Mouse (Mus musculus): ENCODE data around the gene Cdk15.

The Cdk15 gene

DNA sequence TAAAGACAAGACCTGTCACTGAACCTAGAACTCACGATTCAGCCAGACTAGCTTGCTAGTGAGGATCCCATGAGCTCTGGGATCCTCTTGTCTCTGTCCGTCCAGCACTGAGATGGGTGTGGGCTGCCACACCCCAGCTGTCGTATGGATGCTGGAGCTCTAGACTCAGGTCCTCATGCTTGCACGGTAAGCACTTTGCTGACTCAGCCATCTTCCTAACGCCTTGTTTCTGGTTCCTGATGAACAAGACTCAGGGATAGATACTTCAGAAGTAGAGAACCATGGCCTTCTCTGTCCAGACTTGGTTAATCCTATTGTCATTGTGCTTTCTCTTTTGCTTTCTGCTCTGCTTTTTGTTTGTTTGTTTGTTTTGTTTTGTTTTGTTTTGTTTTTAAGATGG lies 29.2 kb downstream of the Cdk15 start:
- DNase-seq (ENCODE audit: low spot score), result no peak

DNA sequence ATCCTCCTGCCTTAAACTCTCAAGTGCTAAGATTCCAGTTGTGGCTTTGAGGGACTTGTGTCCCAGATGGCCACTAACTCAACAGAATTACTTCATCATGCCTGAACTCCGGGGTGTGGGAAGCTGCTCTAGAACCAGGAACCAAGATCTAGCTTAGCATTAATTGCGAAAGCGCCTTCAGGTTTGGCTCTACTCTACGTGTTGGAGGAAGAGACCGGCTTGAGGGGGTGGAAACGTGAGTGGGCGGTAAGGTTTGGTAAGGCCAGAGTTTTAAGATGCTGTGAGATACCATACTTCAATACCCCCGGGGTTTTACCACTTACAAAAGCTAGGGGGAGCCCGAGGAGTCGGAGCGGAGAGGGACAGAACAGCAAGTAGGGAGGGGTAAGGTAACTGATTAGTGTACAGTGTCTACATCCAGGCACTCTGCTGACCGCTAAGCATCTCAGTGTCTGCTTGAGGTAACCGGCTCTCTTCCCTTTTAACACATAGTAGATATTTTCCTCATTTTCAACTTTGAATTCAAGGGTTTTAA lies 29.7 kb downstream of the Cdk15 start:
- DNase-seq (ENCODE audit: low spot score), result no peak

DNA sequence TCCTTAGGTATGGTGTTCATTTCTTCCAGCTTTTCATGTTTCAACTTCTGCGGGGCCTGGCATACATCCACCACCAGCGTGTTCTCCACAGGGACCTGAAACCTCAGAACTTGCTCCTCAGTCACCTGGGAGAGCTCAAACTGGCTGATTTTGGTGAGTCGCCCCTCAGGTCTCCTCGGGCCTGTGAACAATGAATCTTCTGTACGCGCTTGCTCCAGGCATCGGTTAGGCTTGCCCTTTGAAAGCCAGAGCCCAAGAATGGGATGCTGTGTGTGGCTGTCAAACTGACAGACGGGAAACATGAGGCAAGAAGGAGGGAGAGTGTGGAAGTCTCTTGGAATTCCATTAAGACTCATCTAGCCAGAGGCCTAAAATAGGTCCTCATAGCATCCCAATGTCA lies 31.0 kb downstream of the Cdk15 start:
- no peak for DNase-seq (ENCODE audit: low spot score)

DNA sequence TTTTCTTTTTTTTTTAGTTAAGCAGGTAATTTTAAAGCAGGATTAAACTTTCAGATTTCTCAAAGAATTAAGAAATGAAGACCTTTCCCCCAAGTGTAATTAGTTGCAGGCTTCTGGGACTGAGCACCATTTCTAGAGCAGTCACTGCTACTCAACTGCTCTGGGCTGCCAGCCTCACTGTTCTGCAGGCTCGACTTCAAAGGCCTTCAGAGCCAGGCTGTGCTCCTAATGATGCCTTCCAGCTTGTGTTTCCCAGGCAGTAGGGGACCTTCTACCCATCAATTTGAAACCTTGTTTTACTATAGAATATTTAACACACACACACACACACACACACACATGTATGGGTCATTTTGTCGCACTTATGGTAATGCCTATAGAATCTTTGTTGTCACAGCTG lies 34.9 kb downstream of the Cdk15 start:
- DNase-seq (ENCODE audit: low spot score), result no peak

DNA sequence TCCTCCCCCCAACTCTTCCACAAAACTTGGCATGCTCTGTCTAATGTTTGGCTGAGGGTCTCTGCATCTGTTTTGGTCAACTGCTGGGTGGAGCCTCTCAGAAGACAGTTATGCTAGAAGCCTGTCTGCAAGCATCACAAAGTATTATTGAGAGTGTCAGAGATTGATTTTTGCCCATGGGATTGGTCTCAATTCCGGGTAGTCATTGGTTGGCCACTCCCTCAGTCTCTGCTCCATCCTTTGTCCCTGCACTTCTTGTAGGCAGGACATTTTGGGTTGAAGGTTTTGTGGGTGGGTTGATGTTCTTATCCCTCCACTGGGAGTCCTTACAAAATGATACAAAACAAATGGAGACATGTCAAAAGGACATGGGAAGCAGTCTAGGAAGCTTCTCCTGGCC lies 39.1 kb downstream of the Cdk15 start:
- DNase-seq (ENCODE audit: low spot score), result no peak

DNA sequence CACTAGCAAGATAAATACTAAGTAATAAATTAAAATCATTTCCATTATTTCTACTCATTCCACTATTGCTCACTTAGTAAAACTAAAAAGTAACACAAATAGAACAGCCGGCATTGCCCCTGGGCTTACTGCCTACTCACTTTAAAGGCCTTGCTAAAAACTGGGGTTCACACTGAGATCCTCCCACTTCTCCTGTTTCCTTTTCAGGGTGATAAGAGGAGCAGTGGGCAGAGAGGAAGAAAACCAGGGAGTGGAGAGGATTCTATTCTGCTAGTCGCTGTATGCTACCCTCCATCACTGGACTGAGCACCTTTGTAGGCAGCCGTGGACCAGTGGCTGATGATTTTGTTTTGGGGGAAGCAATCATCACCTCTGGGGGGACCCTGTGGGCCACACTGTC lies 40.5 kb downstream of the Cdk15 start:
- no peak for DNase-seq (ENCODE audit: low spot score)

DNA sequence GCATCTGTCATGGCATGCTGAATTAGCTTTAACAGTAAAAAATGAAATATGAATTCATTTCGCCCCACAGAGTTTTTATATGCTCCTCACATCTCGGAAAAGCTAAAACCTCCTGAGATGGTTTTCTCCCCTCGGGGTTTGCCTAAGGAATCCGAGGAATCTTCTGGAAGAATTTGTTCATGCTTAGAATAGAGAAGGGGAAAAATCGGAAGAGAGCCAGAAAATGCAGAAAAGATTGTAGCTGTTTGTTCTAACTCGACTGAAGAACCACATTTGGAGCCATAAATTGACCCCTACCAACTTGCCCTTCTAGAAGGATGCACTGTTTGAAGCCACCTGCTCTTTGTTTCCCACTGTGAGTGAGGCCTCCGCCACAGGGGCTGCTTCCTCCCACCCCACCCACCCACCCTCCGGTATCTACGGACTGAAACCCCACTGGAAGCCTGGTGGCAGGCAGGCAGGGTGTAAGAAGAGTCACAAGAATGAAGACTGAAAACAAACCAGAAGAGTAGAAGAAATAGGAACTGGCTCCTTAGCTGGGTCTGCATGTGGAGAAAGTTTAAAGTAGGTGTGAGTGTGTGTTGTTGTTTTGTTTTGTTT lies 41.9 kb downstream of the Cdk15 start:
- no peak for DNase-seq (ENCODE audit: low spot score)

DNA sequence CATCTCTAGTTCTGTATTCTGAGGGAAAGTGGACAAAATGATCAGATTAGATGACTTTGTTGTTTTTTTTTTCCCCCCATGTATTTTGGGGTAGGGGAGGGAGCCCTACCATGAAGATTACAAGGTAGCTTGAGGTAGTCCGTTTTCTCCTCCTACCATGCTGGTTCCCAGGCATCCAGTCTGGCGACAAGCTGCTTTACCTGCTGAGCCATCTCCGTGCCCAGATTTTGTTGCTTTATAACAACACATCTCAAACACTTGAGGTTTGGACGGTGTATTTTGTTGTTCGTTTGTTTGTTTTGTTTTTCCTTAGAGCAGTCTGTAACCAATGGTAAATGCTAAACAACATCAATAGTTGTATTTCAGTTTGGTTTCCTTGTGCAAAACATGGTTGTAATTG lies 50.6 kb downstream of the Cdk15 start:
- DNase-seq (ENCODE audit: low spot score), result no peak

DNA sequence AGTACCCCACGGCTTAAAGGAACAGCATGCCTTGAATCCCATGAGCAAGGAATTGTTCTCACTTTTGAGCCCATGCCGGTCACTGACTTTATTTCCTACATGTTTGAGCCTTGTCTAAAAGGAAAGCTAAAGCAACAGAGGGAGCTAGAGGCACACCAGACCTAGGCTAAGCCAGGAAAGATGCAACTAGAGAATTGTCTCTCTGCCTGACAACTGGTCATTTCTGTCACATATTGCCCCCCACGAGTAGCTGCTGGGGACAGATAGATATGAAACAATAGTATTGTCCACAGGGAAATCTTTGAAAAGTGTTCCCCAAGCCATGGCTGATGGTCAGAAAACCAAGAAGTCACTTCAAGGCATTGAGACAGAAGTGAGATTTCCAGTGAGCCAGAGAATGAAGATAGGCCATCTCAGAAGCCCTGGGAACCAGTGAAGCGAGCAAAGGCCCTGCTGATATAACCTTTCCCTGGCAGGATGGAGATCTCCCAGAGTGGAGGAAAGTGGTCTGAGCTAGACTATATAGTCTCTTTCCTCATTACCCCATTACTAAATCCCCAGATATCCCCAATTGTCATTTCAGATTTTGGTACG lies 54.7 kb downstream of the Cdk15 start:
- no peak for DNase-seq (ENCODE audit: low spot score)

DNA sequence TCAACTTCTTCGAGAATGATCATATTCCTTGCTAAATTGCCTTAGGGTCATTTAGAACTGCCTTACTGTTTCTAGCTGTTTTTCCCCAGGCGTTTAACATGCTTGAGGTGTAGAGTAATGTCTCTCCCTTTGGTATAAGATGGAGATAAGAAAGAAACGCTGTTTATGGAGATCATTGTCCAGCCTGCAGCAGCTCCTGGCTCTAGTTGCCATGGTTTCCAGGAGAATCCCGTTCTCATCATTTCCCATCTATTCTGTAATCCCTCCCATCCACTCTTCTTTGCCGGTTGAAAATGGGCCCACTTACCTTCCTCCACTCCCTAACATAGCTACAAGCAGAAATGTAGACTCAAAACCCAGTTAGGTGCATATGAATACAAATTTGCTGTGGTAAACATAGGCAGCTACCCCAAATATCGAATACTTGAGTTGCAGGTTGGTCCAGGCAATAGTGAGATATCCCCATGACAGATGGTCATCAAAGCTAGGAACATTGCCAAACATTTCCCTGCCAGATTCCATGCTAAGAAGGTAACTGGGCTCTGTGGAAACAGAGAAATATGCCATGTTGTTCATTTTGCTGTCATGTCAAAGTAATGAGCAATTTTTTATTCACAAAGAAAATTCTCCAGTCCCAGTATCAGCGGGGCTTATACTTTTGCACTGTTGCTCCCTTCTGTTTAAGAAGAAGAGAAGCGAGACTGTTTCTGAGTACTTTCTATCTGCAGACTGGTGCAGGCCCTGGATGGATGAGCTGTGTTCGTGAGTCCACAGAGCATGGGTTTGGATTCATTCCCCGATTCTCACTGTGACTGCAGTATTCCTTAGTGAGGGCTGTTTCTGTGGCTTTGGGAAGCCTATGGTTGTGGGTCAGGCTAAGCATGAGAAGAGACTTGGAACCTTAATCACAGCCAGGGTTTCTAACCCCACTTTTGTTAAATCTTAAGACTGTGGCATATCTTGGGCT lies 55.8 kb downstream of the Cdk15 start:
- DNase-seq (ENCODE audit: low spot score), result no peak

DNA sequence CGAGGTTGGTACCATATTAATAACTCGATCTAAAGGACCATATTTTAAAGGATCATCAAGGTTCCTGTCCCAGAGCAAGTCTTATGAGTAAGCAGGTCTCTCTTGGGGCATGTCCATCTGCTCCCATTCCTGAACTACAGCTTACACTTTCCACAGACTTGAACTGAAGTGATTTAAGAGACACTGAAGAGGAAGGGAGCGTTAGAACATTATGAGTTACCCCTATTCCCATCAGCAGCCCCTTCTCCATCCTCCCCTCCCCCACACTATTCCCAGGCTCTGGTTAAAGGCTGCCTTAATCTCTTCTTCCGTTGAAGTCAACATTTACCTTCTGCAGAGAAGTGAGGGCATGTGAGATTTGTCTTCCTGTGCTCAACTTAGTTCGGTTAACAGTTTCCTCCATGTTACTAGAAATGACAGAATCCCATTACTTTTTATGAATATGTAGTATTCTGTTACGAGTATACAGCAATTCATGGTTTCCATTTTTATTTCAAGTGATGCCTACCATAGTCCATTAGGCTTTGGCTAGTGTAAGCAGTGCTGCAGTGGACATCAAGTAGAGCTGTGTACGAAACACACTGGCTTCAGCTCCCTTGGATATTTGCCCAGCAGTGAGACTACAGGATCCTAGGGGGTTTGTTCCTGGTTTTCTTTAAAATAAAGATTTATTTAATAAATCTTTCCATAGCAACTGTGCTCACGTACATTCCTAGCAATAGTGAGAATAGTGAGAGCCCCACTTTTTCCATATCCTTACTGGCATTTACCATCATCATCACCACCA lies 56.6 kb downstream of the Cdk15 start:
- DNase-seq (ENCODE audit: low spot score), result no peak

DNA sequence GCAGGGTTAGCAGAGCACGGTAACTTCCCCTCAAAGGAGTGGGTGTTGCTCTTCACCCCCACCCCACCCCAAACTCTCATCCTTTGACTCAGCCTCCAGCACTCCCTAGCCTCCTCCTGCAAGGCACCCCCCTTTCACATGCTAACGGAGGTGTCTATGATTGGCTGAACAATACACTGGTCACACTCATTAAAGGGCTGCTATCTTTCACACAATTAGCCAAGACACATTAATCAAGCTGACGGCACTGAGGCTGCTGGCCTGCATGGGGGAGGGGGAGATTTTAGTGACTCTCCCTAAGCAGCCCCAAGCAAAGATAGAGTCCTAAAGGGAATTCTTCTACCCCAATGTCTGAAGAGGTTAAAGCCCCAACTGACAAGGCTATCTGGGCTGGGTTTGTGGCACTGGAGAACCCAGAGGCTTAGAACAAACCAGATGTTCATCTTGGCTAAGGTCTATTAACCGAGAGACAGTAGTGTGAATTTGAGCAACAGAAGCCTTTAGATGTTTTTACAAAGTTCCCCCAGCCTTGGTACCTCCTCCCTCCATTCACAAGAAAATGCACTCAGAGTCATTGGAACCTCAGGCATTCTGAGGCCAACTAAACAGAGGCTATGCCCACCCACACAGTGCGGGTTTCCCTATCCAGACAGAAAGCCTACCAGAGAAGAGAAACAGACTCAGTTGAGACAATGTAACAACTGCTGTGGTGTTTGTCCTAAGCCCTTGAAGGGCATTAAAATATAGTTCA lies 58.5 kb downstream of the Cdk15 start:
- no peak for DNase-seq (ENCODE audit: low spot score)

DNA sequence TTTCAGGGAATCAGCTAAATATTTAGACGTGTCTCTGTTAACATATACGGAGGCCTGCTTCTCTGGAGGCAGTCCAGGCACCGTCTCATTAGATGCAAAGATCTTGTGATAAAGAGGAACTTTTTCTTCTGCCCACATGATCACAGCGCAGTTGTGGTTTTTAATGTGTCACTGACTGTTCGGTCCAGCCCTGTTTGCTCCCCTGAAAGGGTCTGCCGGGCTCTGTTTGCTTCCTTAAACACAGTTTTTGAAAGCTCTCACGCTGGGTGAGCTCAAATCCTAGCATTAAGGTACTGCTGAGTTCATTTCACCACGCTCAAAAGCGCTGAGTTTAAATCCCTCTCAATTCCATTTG lies 59.3 kb downstream of the Cdk15 start:
- DNase-seq (ENCODE audit: low spot score), result no peak

DNA sequence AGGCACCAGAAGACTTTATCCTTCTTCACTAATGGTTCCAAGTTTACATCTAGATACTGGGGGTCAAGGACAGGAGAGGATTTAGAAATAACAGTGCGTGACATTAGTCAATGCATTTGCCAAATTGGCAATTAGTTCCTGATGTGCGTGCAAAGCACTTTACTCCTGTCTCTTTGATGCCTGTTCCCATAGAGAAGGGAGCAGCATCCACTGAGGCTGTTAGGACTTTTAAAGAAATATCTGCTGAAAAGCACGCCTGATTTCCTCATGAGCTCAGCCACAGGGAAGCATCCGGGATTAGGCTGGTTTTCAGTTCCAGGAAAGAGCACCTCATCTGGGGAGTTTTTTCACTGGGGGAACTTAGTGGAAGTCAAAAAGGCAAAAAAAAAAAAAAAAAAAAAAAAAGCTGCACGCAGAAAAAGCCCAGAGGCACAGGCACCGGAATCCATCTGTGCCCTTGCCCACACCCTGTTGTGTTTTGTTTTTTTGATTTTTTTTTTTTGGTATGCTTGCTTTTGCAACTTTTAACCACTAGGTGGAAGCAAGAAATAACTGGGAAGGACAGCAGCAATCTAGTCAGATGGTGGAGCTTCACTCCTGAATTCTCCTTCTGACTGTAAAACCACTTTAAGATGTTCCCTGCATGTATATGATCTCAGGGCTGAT lies 59.8 kb downstream of the Cdk15 start:
- DNase-seq (ENCODE audit: low spot score), result no peak

DNA sequence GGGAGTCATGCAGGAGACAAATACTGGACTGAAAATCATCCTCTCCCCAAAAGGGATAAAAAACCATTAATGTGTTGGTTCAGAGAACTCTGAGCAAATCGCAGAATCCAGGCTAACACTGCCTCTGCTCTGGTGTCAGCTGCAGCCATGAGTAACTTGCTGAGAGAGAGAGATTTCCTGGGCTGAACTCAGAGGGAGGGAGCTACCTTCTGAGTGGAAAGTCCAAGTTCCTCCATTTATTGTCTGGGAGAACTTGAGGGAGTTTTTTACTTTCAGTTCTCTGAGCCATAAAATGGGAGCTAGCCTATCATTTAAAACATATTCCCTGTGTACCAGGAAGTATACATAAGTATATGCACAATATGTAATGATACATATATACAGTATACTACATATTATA lies 60.7 kb downstream of the Cdk15 start:
- no peak for DNase-seq (ENCODE audit: low spot score)

DNA sequence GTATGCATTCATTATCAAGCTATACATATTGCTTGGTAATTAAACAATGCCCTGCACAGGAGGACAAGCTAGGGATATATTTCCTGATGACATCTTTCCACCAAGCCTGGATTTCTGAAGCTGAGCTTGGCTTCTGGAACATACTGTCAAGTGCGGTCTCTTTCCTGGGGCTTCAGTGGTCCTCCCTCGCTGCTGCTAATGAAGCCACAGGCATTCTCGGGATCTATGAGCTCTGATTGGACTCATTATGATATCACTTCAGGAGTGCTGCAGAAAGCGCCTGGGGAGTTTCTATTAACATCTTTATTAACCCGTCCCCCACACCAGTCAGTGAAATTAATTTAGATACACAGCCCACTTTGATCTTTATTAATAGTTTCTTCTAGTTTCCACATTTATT lies 62.2 kb downstream of the Cdk15 start:
- DNase-seq (ENCODE audit: low spot score), result no peak

DNA sequence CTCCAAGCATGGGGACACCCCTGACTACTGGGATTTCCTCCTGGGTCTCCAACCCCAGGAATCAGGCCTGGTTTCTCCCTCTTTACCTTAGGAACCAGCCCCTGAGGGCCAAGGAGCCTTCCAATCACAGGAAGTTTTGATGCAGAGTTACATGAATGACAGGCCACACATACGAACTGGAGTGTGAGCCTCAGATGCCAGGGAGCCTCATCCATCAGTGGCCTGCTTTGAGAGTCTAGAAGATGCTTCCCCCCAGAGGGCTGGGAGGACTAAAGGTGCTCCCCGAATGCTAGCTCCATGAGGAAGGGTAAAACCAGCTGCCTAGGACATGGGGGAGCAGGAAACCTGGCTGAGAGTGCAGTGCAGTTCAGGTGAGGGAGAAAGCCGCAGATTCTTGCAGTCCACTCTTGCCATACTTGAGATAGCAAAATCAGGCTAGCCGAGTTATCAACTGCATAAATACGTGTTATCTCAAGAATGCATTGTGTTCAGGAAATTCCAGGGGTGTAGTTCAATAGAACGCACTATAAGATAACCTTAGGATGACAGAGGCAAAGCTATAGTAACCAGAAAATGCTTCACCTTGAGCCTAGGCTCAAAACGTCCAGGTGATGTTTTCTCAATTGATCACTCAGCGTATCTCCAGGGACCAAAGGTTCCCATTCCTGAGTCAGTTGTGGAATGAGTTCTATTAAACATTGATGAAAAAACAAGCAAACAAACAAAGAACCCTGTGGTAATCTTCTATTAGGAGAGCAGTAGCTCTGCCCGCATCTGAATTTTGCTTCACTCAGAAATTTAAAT lies 64.6 kb downstream of the Cdk15 start:
- no peak for DNase-seq (ENCODE audit: low spot score)

DNA sequence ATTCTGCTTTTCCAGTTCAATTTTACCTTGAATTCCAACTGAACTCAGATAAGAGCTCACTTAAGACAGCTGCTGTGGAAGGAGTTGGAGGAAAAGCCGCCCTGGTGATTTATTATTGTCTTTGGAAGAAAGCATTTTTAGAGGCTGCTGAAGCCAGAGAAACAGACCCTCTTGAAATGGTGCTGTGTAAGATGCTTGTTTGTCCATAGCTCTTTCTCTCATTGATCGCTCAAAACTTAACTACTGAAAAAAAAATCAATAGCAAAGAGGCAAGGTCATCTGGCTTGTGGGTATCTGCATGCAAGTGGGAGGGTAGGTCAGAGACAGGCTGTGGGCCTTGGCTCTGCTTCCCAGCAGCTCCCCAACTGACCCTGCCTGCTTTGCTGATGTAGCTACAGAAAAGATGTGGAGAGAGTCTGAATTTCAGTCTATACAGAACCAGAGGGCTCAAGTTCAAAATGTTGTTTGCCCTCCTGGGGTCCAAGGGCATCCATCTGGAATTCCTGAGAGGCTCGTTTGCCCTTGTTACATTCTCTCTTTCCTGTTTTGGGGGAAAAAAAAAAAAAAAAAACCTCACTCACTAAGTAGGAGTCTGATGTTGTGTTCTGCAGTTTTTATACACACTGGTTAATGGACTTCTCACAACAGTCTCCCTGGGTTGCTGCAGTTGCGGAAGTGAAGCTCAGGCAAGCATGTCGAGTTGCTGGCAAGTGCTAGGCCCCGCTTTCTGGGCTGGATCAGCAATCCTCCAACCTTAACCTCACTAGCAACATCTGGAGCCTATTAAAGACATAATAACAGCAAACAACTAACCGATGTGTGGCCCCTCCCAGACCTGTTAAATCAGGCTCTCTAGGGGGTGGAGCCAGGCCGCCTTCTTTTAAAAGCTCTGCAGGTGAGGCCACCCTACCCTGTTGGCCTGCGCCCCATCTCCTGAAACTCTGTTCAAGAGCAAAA lies 65.5 kb downstream of the Cdk15 start:
- no peak for DNase-seq (ENCODE audit: low spot score)

DNA sequence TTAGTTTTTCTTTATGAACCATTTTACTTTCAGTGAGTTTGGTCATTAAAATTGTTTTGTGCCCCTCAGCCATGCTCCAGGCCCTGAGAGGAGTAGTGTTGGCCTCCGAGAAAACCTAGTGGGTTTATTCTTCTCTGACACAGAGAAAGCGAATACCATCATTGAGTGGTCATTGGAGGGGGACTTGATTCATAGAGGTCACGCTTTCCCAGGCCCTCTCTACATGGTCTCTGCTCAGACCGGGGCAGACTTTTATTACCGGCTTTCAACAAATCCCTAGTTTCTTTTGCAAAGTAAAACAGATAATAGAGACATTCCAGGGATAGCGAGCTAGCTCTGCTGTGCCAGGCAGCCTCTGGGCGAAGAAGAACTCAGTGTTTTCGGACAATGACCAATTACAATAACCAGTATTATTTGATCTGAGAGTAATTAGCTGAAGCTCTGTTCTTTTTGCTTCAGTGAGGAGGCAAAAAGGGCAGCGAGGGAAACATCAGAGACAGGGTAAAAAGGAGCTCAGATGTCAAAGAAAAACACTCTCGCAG lies 70.2 kb downstream of the Cdk15 start:
- no peak for DNase-seq (ENCODE audit: low spot score)

All from testis, postnatal 10 days (tissue).